Mouse (Mus musculus) myocyte (in vitro differentiated cells): ENCODE results near the gene 4930442H23Rik. TPM values are rescaled to one million over a fixed set of nuclear protein-coding genes. Genes with fewer than 3 reads are reported as not detected.
"Not testable (repeated sequence)": the region's sequence is repeated elsewhere in the genome, so short reads cannot be mapped to it uniquely, and the experiment has no call there.

Experiments
- H3K27me3 ChIP-seq: one replicate; pipeline ENCODE4 v1.6.1; 2011; ENCODE audit not compliant: control insufficient read depth, insufficient read depth, insufficient read length
- H3K36me3 ChIP-seq: one replicate; pipeline ENCODE4 v1.6.1; 2011; ENCODE audit not compliant: control insufficient read depth, insufficient read depth
- H3K4me2 ChIP-seq: one replicate; pipeline ENCODE4 v1.6.1; 2011; ENCODE audit warnings: low read depth, control low read depth
- H3K4me3 ChIP-seq: one replicate; pipeline ENCODE4 v1.5.1; 2011; ENCODE audit warnings: mild to moderate bottlenecking, control low read depth, moderate library complexity
- H3K79me2 ChIP-seq: one replicate; pipeline ENCODE4 v1.6.1; 2011; ENCODE audit not compliant: control insufficient read depth, insufficient read depth
- H3ac ChIP-seq: one replicate; pipeline ENCODE4 v1.6.1; 2011; ENCODE audit not compliant: control insufficient read depth, insufficient read length
- CEBPB ChIP-seq: IDR thresholded peaks from 2 replicates; pipeline ENCODE4 v1.6.1; 2011; ENCODE audit warnings: mild to moderate bottlenecking, moderate library complexity; ENCODE audit not compliant: poor library complexity, insufficient read depth, severe bottlenecking
- E2F4 ChIP-seq: IDR thresholded peaks from one replicate; pipeline ENCODE4 v1.6.1; 2011; ENCODE audit warnings: mild to moderate bottlenecking, control low read depth, moderate library complexity; ENCODE audit not compliant: insufficient read depth
- MAX ChIP-seq: IDR thresholded peaks from one replicate; pipeline ENCODE4 v1.6.1; 2011; ENCODE audit warnings: low read depth, mild to moderate bottlenecking, control low read depth
- MYOD1 ChIP-seq, 3 experiments: IDR thresholded peaks; one replicate each; pipeline ENCODE4 v1.6.1; 2011; ENCODE audit warnings: control low read depth in 2 of 3, low read depth in 2 of 3, mild to moderate bottlenecking in 2 of 3, moderate library complexity in 1 of 3; ENCODE audit not compliant: insufficient read length in 2 of 3, control insufficient read depth in 1 of 3
- MYOG ChIP-seq, 3 experiments: IDR thresholded peaks; one replicate each; pipeline ENCODE4 v1.6.1; 2011; ENCODE audit warnings: control low read depth in 2 of 3, low read depth in 2 of 3, mild to moderate bottlenecking in 2 of 3; ENCODE audit not compliant: insufficient read length in 2 of 3, control insufficient read depth in 1 of 3, insufficient read depth in 1 of 3
- POLR2A ChIP-seq: IDR thresholded peaks from one replicate; pipeline ENCODE4 v1.6.1; 2011; ENCODE audit warnings: low read depth, mild to moderate bottlenecking, control low read depth, moderate library complexity; ENCODE audit not compliant: insufficient read length
- POLR2AphosphoS2 ChIP-seq: IDR thresholded peaks from one replicate; pipeline ENCODE4 v1.6.1; 2011; ENCODE audit warnings: low read depth, control low read depth; ENCODE audit not compliant: insufficient read length
- REST ChIP-seq: IDR thresholded peaks from one replicate; pipeline ENCODE4 v1.6.1; 2011; ENCODE audit warnings: mild to moderate bottlenecking, control low read depth, moderate library complexity; ENCODE audit not compliant: insufficient read depth, insufficient read length
- SRF ChIP-seq: IDR thresholded peaks from one replicate; pipeline ENCODE4 v1.6.1; 2011; ENCODE audit warnings: low read depth; ENCODE audit not compliant: control insufficient read depth, insufficient read length
- TCF12 ChIP-seq: IDR thresholded peaks from one replicate; pipeline ENCODE4 v1.6.1; 2011; ENCODE audit warnings: mild to moderate bottlenecking, control low read depth; ENCODE audit not compliant: poor library complexity, insufficient read depth, severe bottlenecking
- TCF3 ChIP-seq: IDR thresholded peaks from one replicate; pipeline ENCODE4 v1.6.1; 2011; ENCODE audit warnings: low read depth, control low read depth; ENCODE audit not compliant: insufficient read length
- USF1 ChIP-seq: IDR thresholded peaks from one replicate; pipeline ENCODE4 v1.6.1; 2011; ENCODE audit warnings: low read depth, mild to moderate bottlenecking, control low read depth, moderate library complexity
- polyA plus RNA-seq: library from polyadenylated mRNA; unstranded; fragments of >200 nt; fragmentation: generic; extraction: Trizol; gene quantifications from one replicate; pipeline ENCODE4 v1.2.1, GENCODE M21; 2012; ENCODE audit warnings: missing spikeins

The 4930442H23Rik gene
- polyA plus RNA-seq, 1 experiment = 0.12 TPM

DNA sequence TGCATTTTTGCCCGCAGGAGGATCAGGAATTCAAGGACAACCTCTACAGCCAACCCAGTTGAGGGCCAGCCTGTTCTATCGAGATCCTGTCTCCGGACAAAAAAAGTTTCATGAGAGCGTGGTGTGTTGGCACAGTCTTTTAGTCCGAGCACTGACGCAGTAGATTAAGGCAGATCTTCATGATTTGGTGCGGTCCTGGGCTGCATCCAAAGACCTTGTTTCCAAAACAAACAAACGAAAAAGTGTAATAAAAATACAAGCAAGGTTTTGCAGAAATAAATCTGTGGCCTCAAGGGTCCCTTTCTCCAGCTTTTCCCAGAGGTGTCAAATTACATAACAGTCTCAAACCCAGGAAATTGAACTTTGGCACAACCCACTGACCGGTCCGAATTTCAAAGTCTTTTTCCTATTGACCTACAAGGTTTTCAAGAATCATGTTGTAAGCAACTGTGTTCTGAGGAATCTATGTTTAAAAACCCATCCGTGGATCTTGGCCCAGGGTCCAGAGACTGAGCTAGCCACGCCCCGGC lies 7.6 kb downstream of the 4930442H23Rik start:
- Histone ChIP-seq H3ac (peak overlapping the region; percentile 76), H3K4me3 (peak overlapping the region; percentile 99), H3K36me3 (peaks cover 36% of the 10 kb centered on the region), H3K79me2 (peaks cover 39% of the 10 kb centered on the region), H3K4me2 (peak overlapping the region; percentile 99), H3K27me3 (no peaks in the 10 kb centered on the region)
- TF ChIP-seq SRF = no peak
- TF ChIP-seq REST = no peak
- no peak for TF ChIP-seq USF1
- no peak for TF ChIP-seq CEBPB

DNA sequence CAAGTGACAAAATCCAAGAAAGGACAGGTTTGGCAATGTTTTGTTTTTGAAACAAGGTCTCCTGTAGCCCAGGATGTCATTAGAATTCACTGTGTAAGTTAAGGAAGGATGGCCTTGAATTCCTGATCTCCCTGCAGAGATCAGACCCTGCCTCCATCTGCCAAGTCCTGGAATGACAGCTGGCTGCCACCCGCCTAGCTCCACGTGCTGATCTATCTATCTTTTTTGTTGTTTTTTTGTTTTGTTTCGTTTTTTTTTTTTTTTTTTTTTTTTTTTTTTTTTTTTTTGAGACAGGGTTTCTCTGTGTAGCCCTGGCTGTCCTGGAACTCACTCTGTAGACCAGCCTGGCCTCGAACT lies 8.3 kb downstream of the 4930442H23Rik start:
- not testable (repeated sequence) for H3ac ChIP-seq, H3K27me3 ChIP-seq
- peak overlapping the region; percentile 99 for H3K4me2 ChIP-seq
- peaks cover 38% of the 10 kb centered on the region for H3K79me2 ChIP-seq
- peaks cover 30% of the 10 kb centered on the region for H3K36me3 ChIP-seq
- peak in 1 of 3 experiments; percentile 35 for TF ChIP-seq MYOG (IDR thresholded peaks at IDR 0.05; ENCODE audit: control insufficient read depth in 1 of 3, insufficient read depth in 1 of 3, insufficient read length in 2 of 3, low read depth in 2 of 3)
- peak overlapping the region; percentile 99 for H3K4me3 ChIP-seq

DNA sequence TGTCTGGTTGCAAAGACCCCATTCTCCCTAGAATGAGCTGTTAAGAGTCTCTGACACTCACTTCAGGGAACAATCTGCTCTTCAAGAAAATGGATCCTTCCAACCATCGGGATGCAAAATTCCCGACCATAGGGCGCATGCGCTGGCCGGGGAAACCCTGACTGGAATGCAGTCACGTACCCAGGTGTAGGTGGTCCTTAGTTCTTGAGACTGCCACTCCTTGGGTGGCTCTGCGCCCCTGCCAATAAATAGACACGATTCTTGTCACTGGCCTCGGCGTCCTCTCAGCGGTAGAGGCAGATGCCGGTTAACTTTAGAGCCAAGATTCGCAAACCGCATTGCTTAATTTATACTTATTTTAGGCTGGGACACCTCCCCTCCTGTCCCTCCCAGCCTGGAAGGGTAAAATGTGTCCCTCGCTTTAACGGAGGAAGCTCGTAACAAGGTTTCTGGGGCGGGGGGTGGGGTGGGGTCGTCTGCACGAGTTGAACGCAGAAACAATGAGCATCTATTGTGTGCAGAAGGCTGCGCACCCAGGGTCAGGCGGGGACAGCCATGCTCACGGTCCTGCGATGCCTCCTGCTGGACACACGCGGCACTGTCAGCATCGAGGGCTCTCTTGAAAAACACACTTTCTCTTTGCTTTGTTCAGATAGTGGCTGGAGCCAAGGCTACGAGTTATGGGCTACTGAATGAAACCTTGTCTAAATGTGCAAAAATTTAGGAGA lies 8.9 kb downstream of the 4930442H23Rik start:
- Histone ChIP-seq H3K4me2 (peak overlapping the region; percentile 99), H3K79me2 (peaks cover 33% of the 10 kb centered on the region), H3K27me3 (no peaks in the 10 kb centered on the region), H3ac (no peak overlapping the region), H3K36me3 (peaks cover 25% of the 10 kb centered on the region), H3K4me3 (peak overlapping the region; percentile 99)
- TF ChIP-seq MAX (no peak), REST (no peak), POLR2AphosphoS2 (peak; percentile 75), MYOG (IDR thresholded peaks at IDR 0.05; ENCODE audit: control insufficient read depth in 1 of 3, insufficient read depth in 1 of 3, insufficient read length in 2 of 3, low read depth in 2 of 3) (peak in 1 of 3 experiments; percentile 32), POLR2A (peak; percentile 42), TCF3 (no peak), E2F4 (no peak), USF1 (no peak), TCF12 (no peak), SRF (no peak), CEBPB (no peak), MYOD1 (IDR thresholded peaks at IDR 0.05; ENCODE audit: control insufficient read depth in 1 of 3, insufficient read length in 2 of 3, low read depth in 2 of 3) (peak in 1 of 3 experiments; percentile 39)

DNA sequence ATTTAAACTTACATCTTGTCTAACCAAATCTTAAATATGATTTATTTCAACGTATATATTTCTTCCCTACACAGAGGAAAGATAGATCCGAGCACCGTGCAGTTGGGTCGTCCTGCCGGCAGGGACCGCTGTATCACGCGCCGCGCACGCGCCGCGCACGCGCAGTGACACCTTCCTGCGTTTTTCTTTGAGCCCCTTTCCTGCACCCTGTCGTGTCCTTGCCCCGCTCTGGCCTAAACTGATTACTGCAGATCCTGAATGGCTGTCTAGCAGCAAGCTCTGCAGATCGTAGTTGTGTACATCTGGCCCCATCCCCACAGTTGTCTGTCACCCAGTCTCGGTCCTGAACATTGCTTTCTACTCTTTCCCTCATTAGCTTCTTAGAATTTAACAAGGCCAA lies 10.5 kb downstream of the 4930442H23Rik start:
- no peak for TF ChIP-seq CEBPB
- TF ChIP-seq POLR2A = no peak
- TF ChIP-seq MAX = no peak
- TF ChIP-seq E2F4 = no peak
- no peak for TF ChIP-seq REST
- H3K36me3 ChIP-seq = peaks cover 8% of the 10 kb centered on the region
- peaks cover 17% of the 10 kb centered on the region for H3K79me2 ChIP-seq
- no peaks in the 10 kb centered on the region for H3K27me3 ChIP-seq
- H3K4me2 ChIP-seq = no peak overlapping the region
- H3K4me3 ChIP-seq = no peak overlapping the region
- no peak overlapping the region for H3ac ChIP-seq

DNA sequence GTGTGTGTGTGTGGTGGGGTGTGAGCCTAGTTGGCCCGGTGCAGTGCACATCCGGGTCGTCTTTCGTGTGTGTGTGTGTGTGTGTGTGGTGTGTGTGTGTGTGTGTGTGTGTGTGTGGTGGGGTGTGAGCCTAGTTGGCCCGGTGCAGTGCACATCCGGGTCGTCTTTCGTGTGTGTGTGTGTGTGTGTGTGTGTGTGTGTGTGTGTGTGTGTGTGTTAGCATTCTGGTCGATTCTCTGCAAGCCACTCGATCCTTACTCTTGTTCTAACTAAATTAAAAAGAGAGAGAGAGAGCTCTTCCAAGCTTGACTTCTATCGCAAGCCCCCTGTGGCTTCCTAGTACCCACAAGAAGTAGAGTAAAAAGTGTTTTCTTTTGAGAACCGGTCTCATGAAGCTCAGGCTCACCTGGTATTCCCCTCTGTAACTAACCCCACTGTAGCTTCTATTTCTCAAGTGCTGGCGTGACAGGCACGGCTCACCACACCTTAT lies 14.2 kb downstream of the 4930442H23Rik start:
- peaks cover 30% of the 10 kb centered on the region for H3K79me2 ChIP-seq
- peak overlapping the region; percentile 77 for H3K4me3 ChIP-seq
- peak overlapping the region; percentile 100 for H3K4me2 ChIP-seq
- not testable (repeated sequence) for H3K27me3 ChIP-seq, H3ac ChIP-seq, H3K36me3 ChIP-seq
